Mouse (Mus musculus) brain, embryonic 18.5 days (tissue): Measurements from ENCODE around the gene Kif2b.

Experiments used
- DNase-seq: peaks from one replicate; pipeline ENCODE4 v3.0.0-alpha.2; 2012; ENCODE audit warnings: low read depth, low spot score

Kif2b gene

DNA sequence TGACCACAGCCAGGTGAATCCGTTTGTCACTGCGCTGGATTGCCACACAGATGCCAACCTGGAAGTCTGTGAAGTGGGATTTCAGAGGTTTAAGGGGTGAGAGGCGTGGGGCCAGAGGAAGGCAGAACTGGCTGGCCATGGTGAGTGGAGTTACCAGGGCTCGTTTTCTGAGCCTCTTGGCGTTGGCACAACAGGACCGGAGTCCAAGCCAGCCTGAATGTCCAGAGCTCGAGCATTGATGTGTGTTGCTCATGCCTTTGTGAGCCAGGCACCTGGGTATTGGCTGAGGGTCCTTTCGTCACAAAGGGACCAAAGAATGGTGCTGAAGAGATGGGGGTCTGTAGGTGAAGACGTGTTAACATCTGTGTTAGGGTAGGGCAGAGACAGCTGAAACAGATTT is at the start of gene Kif2b:
TSS of gene Kif2b (minus strand) at position 242 of the 400 bp plus-strand sequence.
- no peak for DNase-seq

DNA sequence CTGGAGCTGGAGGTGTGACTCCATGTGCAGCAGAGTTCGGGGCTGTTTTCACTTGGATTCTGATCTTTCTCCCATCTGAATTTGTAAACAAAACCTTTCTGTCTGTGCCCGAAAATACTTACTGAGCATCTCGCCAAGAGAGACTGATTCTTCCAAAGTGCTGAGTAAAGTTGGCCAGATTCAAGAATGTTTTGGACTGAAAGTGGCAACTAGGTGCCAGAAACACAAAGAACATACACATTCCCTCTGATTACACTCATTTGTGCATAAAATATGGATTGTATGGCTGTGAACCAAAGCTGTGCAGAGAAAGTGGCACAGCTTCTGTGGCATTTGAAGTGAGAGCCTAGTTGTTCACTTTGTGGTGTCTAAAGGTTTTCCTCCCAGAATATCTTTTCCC is 15.7 kb upstream of the Kif2b start:
- peak; percentile 69 for DNase-seq

DNA sequence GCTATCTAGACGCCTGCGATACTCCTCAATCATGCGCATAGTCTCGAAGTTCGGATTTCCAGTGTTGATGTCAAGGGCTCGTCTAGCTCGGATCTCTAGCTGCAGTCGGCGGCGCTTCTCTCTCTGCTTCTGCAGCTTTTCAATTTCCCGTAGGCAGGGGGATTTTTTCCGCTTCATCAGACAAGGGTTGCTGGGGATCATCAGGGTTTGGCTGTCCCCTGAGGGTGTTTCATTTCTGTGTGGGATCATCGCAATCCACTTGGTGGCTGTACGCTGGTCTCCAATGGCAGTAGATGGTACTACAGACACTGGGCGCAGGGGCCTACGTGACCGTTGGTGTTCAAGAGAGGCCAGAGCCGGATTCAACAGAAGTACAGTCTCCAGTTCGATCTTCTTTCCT is 502 bp downstream of the Kif2b start:
- no peak for DNase-seq

DNA sequence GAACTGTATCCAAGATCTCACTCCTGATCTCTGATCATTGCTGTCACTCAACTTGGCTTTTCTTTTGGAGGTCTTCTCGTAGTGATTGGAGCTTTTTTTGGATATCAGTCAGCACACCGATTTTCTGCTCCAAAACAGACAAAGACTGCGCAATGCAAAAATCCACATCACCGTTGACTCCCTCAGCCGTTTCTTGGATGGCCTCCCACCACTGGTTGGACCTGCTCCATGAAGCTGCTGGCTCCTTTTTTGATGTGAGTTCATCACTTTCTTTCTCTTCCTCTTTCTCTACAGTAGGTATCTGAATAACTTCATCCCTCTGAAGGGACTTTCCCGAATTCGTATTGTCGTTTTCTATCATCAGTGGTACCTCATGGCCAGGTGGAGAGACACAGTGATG is 2.0 kb downstream of the Kif2b start:
- no peak for DNase-seq

DNA sequence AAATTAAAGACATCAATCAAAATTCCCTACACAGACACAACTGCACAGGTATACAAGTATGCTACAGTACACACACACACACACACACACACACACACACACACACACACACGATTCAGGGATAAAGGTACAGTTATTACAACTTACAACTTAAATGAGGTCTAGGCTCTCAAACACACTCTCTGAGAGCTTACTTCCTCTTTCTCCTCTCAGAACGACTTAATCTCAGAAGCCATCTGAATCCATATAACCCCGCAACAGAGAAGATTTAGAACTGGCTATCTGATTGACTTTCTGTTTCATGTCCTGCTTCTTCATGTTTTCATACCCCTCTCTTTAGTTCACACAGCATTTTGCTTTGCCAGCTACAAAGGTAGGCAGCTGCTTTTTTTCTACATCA is 2.9 kb downstream of the Kif2b start:
- no peak for DNase-seq

DNA sequence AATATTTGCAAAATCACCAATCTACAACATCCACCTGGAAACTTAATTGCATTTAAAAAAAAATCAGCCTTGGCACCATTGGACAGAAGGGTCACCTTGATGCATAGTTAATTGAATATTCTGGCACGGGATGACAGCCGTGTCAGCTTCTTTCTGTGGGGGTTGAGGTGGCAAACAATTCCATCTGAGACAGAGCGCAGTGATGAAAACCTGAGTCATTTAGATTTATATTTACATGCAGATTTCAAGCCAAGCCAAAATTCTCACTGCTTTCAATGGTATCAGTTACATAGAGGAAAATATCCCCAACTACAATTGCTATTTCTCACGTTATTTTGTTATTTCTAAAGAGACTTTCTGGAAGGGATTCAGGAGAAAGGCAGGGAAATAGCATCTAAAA is 46.6 kb downstream of the Kif2b start:
- no peak for DNase-seq
